Mouse (Mus musculus): Measurements from ENCODE around the gene P2ry2. TPM values are rescaled to one million over a fixed set of nuclear protein-coding genes. Genes with fewer than 3 reads are reported as not detected.

The P2ry2 gene
- polyA plus RNA-seq, 1 experiment, result 0.75 TPM

GRCm38 (mm10) chr7:101017021-101017461 is 4.4 kb upstream of the P2ry2 start:
- no peak overlapping the region for H3K27ac ChIP-seq (ENCODE audit: insufficient read depth, low read length)
- H3K4me3 ChIP-seq (replicated peaks; ENCODE audit: insufficient read depth, low read depth, low read length), result no peak overlapping the region
- peaks cover 2% of the 10 kb centered on the region; the same call in 1 of the 2 replicates for H3K4me1 ChIP-seq (ENCODE audit: control insufficient read depth, insufficient read depth, low read length)
- TF ChIP-seq CTCF (IDR thresholded peaks at IDR 0.05; ENCODE audit: borderline replicate concordance, insufficient read depth, low read depth, low read length) (no peak), POLR2A (IDR thresholded peaks at IDR 0.05; ENCODE audit: borderline replicate concordance, insufficient read depth, low read length) (no peak)
- 32% methylated on average over 7 of the region's 7 CpGs for WGBS
- no peak for DNase-seq
- peaks cover 1% of the 10 kb centered on the region; the same call in 1 of the 2 replicates for H3K27me3 ChIP-seq (ENCODE audit: control insufficient read depth, insufficient read depth, low read length)

- 38% methylated on average over 1 of the region's 1 CpGs for WGBS
- TF ChIP-seq POLR2A (IDR thresholded peaks at IDR 0.05; ENCODE audit: borderline replicate concordance, insufficient read depth, low read length), result no peak
- H3K4me1 ChIP-seq (ENCODE audit: control insufficient read depth, insufficient read depth, low read length), result peaks cover 2% of the 10 kb centered on the region; the same call in 1 of the 2 replicates
- no peak overlapping the region for H3K4me3 ChIP-seq (replicated peaks; ENCODE audit: insufficient read depth, low read depth, low read length)
- H3K27ac ChIP-seq (ENCODE audit: insufficient read depth, low read length), result no peak overlapping the region
- peaks cover 1% of the 10 kb centered on the region; the same call in 1 of the 2 replicates for H3K27me3 ChIP-seq (ENCODE audit: control insufficient read depth, insufficient read depth, low read length)
- no peak for DNase-seq
These were observed 2.3 kb upstream of the P2ry2 start for GRCm38 (mm10) chr7:101014985-101015384.

GRCm38 (mm10) chr7:101014041-101014440 is 1.4 kb upstream of the P2ry2 start:
- Histone ChIP-seq H3K4me1 (ENCODE audit: control insufficient read depth, insufficient read depth, low read length) (peaks cover 2% of the 10 kb centered on the region; the same call in 1 of the 2 replicates), H3K27ac (ENCODE audit: insufficient read depth, low read length) (no peak overlapping the region), H3K4me3 (replicated peaks; ENCODE audit: insufficient read depth, low read depth, low read length) (no peak overlapping the region), H3K27me3 (ENCODE audit: control insufficient read depth, insufficient read depth, low read length) (peaks cover 1% of the 10 kb centered on the region; the same call in 1 of the 2 replicates)
- DNase-seq, result no peak
- 66% methylated on average over 9 of the region's 9 CpGs for WGBS
- no peak for TF ChIP-seq CTCF (IDR thresholded peaks at IDR 0.05; ENCODE audit: borderline replicate concordance, insufficient read depth, low read depth, low read length)

- Histone ChIP-seq H3K4me1 (ENCODE audit: control insufficient read depth, insufficient read depth, low read length) (peaks cover 2% of the 10 kb centered on the region; the same call in 1 of the 2 replicates), H3K4me3 (replicated peaks; ENCODE audit: insufficient read depth, low read depth, low read length) (no peak overlapping the region), H3K27me3 (ENCODE audit: control insufficient read depth, insufficient read depth, low read length) (peaks cover 1% of the 10 kb centered on the region; the same call in 1 of the 2 replicates), H3K27ac (ENCODE audit: insufficient read depth, low read length) (no peak overlapping the region)
- TF ChIP-seq CTCF (IDR thresholded peaks at IDR 0.05; ENCODE audit: borderline replicate concordance, insufficient read depth, low read depth, low read length) (no peak), POLR2A (IDR thresholded peaks at IDR 0.05; ENCODE audit: borderline replicate concordance, insufficient read depth, low read length) (no peak)
- WGBS, result 2% methylated on average over 53 of the region's 53 CpGs
- DNase-seq, result no peak
These were observed 842 bp downstream of the P2ry2 start for GRCm38 (mm10) chr7:101011681-101012367.

- H3K4me3 ChIP-seq (replicated peaks; ENCODE audit: insufficient read depth, low read depth, low read length), result no peak overlapping the region
- H3K27ac ChIP-seq (ENCODE audit: insufficient read depth, low read length), result no peak overlapping the region
- TF ChIP-seq POLR2A (IDR thresholded peaks at IDR 0.05; ENCODE audit: borderline replicate concordance, insufficient read depth, low read length), result no peak
- TF ChIP-seq CTCF (IDR thresholded peaks at IDR 0.05; ENCODE audit: borderline replicate concordance, insufficient read depth, low read depth, low read length), result no peak
- 87% methylated on average over 3 of the region's 3 CpGs for WGBS
- H3K4me1 ChIP-seq (ENCODE audit: control insufficient read depth, insufficient read depth, low read length), result peaks cover 2% of the 10 kb centered on the region; the same call in 1 of the 2 replicates
- peaks cover 1% of the 10 kb centered on the region; the same call in 1 of the 2 replicates for H3K27me3 ChIP-seq (ENCODE audit: control insufficient read depth, insufficient read depth, low read length)
- DNase-seq, result no peak
These were observed 1.9 kb downstream of the P2ry2 start for GRCm38 (mm10) chr7:101010741-101011140.

- H3K4me3 ChIP-seq (replicated peaks; ENCODE audit: insufficient read depth, low read depth, low read length), result no peak overlapping the region
- 70% methylated on average over 2 of the region's 2 CpGs for WGBS
- no peaks in the 10 kb centered on the region for H3K4me1 ChIP-seq (ENCODE audit: control insufficient read depth, insufficient read depth, low read length)
- no peaks in the 10 kb centered on the region for H3K27me3 ChIP-seq (ENCODE audit: control insufficient read depth, insufficient read depth, low read length)
- TF ChIP-seq CTCF (IDR thresholded peaks at IDR 0.05; ENCODE audit: borderline replicate concordance, insufficient read depth, low read depth, low read length) (no peak), POLR2A (IDR thresholded peaks at IDR 0.05; ENCODE audit: borderline replicate concordance, insufficient read depth, low read length) (no peak)
- DNase-seq, result no peak
- no peak overlapping the region for H3K27ac ChIP-seq (ENCODE audit: insufficient read depth, low read length)
These were observed 6.5 kb downstream of the P2ry2 start for GRCm38 (mm10) chr7:101006201-101006600.

GRCm38 (mm10) chr7:101005119-101005518 is 7.5 kb downstream of the P2ry2 start:
- Histone ChIP-seq H3K4me1 (ENCODE audit: control insufficient read depth, insufficient read depth, low read length) (no peaks in the 10 kb centered on the region), H3K27me3 (ENCODE audit: control insufficient read depth, insufficient read depth, low read length) (no peaks in the 10 kb centered on the region), H3K4me3 (replicated peaks; ENCODE audit: insufficient read depth, low read depth, low read length) (no peak overlapping the region), H3K27ac (ENCODE audit: insufficient read depth, low read length) (no peak overlapping the region)
- DNase-seq, result no peak
- TF ChIP-seq CTCF (IDR thresholded peaks at IDR 0.05; ENCODE audit: borderline replicate concordance, insufficient read depth, low read depth, low read length) (no peak), POLR2A (IDR thresholded peaks at IDR 0.05; ENCODE audit: borderline replicate concordance, insufficient read depth, low read length) (no peak)
- 70% methylated on average over 4 of the region's 4 CpGs for WGBS

Data from cerebellum, adult 2 months (tissue).